Mouse (Mus musculus) G1E (cell line): ENCODE data around the gene Rab31. TPM values are rescaled to one million over a fixed set of nuclear protein-coding genes. Genes with fewer than 3 reads are reported as not detected.

Experiments
- ATAC-seq: 2 replicates; pipeline ENCODE4 v1.8.0; 2016; ENCODE audit warnings: mild to moderate bottlenecking; ENCODE audit not compliant: insufficient number of reproducible peaks, poor library complexity, low FRiP score, severe bottlenecking; ENCODE audit errors: extremely low read depth
- DNase-seq: peaks from one replicate; pipeline ENCODE4 v3.0.0; 2012; ENCODE audit warnings: low spot score
- H3K27me3 ChIP-seq: 2 replicates; pipeline ENCODE4 v1.6.1; 2012; ENCODE audit warnings: mild to moderate bottlenecking, low read length, inconsistent platforms; ENCODE audit not compliant: insufficient read depth
- H3K36me3 ChIP-seq: replicated peaks from 2 replicates; pipeline ENCODE3; 2012; ENCODE audit warnings: mild to moderate bottlenecking, inconsistent platforms
- H3K4me1 ChIP-seq: 2 replicates; pipeline ENCODE4 v1.6.1; 2012; ENCODE audit warnings: low read depth, low read length, inconsistent platforms, mixed read lengths; ENCODE audit not compliant: insufficient read depth
- H3K4me3 ChIP-seq: 2 replicates; pipeline ENCODE4 v1.5.1; 2012; ENCODE audit warnings: low read depth, mild to moderate bottlenecking, inconsistent platforms, low read length, moderate library complexity, mixed read lengths
- H3K9me3 ChIP-seq: replicated peaks from 2 replicates; pipeline ENCODE4 v1.6.1; 2012; ENCODE audit warnings: inconsistent platforms
- CTCF ChIP-seq: IDR thresholded peaks from 2 replicates; pipeline ENCODE4 v1.5.1; 2012; ENCODE audit warnings: low read depth, low read length, inconsistent platforms, mixed read lengths
- GATA1 ChIP-seq: IDR thresholded peaks from 2 replicates; pipeline ENCODE4 v1.6.1; 2012; ENCODE audit warnings: borderline replicate concordance, low read length, inconsistent platforms, mixed read lengths
- GATA2 ChIP-seq: IDR thresholded peaks from 2 replicates; pipeline ENCODE4 v1.6.1; 2012; ENCODE audit warnings: low read depth, low read length, inconsistent platforms, borderline replicate concordance
- POLR2AphosphoS5 ChIP-seq: IDR thresholded peaks from 2 replicates; pipeline ENCODE4 v1.6.1; 2012; ENCODE audit warnings: low read depth, low read length, inconsistent platforms; ENCODE audit not compliant: insufficient replicate concordance
- TAL1 ChIP-seq: conservative IDR thresholded peaks from 2 replicates; pipeline ENCODE4 v1.6.1; 2012; ENCODE audit warnings: low read depth, low read length, inconsistent platforms, mixed read lengths
- polyA plus RNA-seq: library from polyadenylated mRNA; stranded (reverse); fragments of >175 nt; gene quantifications from 2 replicates; pipeline ENCODE4 v1.2.3, GENCODE M21; 2012
- total RNA-seq, 2 experiments: library from RNA; stranded (forward) in 1 of 2; stranded (reverse) in 1 of 2; fragments of 200-1000 nt in 1 of 2; fragments of >200 nt in 1 of 2; fragmentation: Nextera tagmentation in 1 of 2; gene quantifications; 2 replicates each; pipeline ENCODE4 v1.2.3; 2014 to 2017

Gene Rab31
- total and polyA plus RNA-seq, 3 experiments = 0.20 to 1.7 (median 1.6) TPM

DNA sequence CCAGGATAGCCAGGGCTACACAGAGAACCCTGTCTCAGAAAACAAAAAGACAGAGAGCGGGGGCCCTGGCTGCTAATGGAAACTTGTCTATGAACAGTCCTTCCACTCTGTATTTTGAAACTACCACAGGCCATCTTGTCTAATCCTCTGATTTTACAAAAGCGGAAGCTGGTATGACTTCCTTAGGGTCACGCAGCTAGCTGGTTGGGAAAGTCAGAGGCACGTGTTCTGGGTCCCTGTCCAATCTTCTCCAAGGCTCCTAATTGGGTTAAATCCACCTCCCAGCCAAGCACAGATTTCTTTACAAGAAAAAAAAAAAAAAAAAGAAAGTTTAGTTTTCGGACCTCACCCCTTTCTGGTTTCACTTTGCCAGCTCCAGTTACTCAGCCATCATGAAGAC, 45.8 kb downstream of the Rab31 start:
- ATAC-seq (no peak), DNase-seq (no peak)
- Histone ChIP-seq H3K4me3 (no peak overlapping the region), H3K27me3 (0 out of 2 replicates have a peak, but pooled peaks cover 2% of the 10 kb centered on the region), H3K4me1 (no peaks in the 10 kb centered on the region), H3K36me3 (no peaks in the 10 kb centered on the region), H3K9me3 (no peaks in the 10 kb centered on the region)
- TF ChIP-seq CTCF (no peak), POLR2AphosphoS5 (no peak), GATA1 (no peak), GATA2 (no peak), TAL1 (no peak)

DNA sequence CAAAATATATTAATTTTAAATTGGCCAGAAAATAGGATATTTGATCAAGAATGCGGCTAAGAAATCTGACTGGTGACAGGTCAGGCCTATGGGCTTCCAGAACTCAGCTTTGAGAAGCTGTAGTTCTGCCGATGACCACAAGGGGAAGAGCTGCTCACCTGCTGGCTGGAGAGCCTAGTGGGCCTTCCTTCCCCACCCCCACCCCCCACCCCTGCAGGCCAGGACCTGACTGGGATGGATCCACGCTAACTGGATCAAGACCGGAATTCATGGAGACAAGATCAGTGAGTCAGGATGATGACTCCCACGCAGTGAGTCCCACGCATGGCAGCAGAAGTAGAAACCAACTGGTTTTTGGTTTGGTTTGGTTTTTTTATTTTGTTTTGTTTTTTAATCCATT, 46.3 kb downstream of the Rab31 start:
- H3K36me3 ChIP-seq = no peaks in the 10 kb centered on the region
- H3K4me1 ChIP-seq = no peaks in the 10 kb centered on the region
- no peaks in the 10 kb centered on the region for H3K9me3 ChIP-seq
- DNase-seq (peak; percentile 10), ATAC-seq (no peak)
- H3K27me3 ChIP-seq = 0 out of 2 replicates have a peak, but pooled peaks cover 2% of the 10 kb centered on the region
- TF ChIP-seq GATA1 = no peak
- no peak for TF ChIP-seq POLR2AphosphoS5
- no peak for TF ChIP-seq GATA2
- TF ChIP-seq CTCF = peak; percentile 27; the same call in 1 of the 2 replicates
- TF ChIP-seq TAL1 = no peak
- H3K4me3 ChIP-seq = no peak overlapping the region

DNA sequence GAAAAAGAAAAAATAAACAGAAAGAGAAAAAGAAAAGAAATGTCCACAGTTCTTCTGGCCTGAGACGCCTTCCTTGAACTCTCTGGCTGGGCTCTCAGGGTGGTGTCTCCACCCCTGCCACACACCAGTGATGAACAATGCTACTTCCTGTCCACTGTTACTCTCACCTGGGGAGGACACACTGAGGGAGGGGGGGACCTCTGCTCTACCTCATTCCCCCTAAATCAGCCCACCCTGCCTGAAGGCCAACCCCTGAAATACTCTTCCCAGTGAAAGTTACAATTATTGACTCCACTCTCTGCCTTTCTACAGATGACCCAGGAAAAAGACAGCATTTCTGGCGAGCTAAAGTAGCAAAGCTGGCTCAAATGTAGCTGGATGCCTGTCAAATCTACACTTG, 46.7 kb downstream of the Rab31 start:
- no peaks in the 10 kb centered on the region for H3K4me1 ChIP-seq
- no peaks in the 10 kb centered on the region for H3K36me3 ChIP-seq
- H3K27me3 ChIP-seq = 0 out of 2 replicates have a peak, but pooled peaks cover 2% of the 10 kb centered on the region
- ATAC-seq (no peak), DNase-seq (no peak)
- no peak for TF ChIP-seq POLR2AphosphoS5
- TF ChIP-seq CTCF = no peak
- TF ChIP-seq GATA1 = no peak
- no peak for TF ChIP-seq TAL1
- H3K4me3 ChIP-seq = no peak overlapping the region
- H3K9me3 ChIP-seq = no peaks in the 10 kb centered on the region

DNA sequence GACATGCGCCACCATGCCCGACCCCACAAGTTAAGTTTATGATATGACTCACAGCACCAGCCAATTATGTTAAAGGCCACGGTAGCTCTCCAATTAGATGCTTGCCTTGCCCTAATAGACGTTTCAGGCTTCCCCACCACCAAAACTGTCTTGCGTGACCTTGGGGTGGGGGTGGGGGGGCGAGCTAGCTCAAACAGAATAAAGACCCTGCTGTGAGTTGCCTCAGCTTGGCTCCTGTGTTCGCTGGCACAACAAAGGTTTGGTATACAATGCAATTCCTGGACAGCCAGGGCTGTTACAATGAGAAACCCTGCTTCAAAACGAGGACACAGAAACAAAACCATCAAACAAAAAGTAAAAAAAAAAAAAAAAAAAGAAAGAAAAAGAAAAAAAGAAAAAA, 47.2 kb downstream of the Rab31 start:
- H3K4me1 ChIP-seq = no peaks in the 10 kb centered on the region
- no peak overlapping the region for H3K4me3 ChIP-seq
- H3K27me3 ChIP-seq = 0 out of 2 replicates have a peak, but pooled peaks cover 2% of the 10 kb centered on the region
- TF ChIP-seq TAL1 (no peak), GATA2 (no peak), GATA1 (no peak), CTCF (no peak)
- DNase-seq (no peak), ATAC-seq (no peak)
- H3K9me3 ChIP-seq = no peaks in the 10 kb centered on the region
- H3K36me3 ChIP-seq = no peaks in the 10 kb centered on the region

DNA sequence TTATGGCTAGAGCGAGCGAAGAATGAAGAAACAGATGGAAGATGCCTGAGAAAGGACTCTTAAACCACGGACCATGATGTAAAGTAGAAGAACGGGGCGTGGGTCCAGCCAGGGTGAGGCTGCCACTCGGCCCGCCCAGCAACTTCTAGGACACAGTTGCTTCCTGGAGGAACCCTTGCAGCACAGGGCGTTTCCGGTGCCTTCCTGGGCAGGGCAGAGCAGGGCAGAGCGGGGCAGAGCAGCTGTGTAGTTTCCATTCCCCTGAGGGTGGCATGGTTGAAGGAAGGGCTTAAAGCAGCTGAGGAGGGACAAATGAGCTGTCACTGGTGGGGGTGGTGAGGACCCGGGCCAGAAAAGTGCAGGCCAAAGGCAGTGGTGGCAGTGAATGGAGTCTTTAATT, 48.3 kb downstream of the Rab31 start:
- TF ChIP-seq POLR2AphosphoS5 = no peak
- no peak for DNase-seq

DNA sequence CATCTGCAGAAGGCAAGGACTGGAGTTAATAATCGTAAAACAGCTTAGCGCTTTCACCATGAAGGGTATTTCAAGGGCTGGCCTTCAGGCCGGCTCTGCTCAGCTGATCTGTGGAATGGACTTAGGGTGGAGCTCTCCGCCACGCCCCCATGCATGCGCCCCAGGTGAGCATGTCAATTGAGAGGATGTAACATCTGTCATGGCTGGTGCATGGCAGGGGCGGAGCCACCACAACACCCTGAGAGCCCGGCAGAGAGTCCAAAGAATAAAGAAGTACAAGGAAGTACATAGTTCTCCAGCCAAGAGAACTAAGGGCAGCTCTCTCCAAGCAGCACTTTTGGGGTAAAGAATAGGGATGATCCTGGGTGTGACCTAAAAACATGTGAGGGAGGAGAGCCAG, 48.9 kb downstream of the Rab31 start:
- ATAC-seq = no peak
- no peaks in the 10 kb centered on the region for H3K4me1 ChIP-seq
- no peaks in the 10 kb centered on the region for H3K36me3 ChIP-seq
- no peak for DNase-seq
- H3K27me3 ChIP-seq = 0 out of 2 replicates have a peak, but pooled peaks cover 2% of the 10 kb centered on the region
- no peaks in the 10 kb centered on the region for H3K9me3 ChIP-seq
- no peak for TF ChIP-seq GATA1
- TF ChIP-seq GATA2 = no peak
- TF ChIP-seq TAL1 = no peak
- no peak for TF ChIP-seq POLR2AphosphoS5
- TF ChIP-seq CTCF = no peak
- H3K4me3 ChIP-seq = no peak overlapping the region

More for the DNA sequence above, 48.3 kb downstream of the Rab31 start:
- Histone ChIP-seq H3K9me3 (no peaks in the 10 kb centered on the region), H3K4me1 (no peaks in the 10 kb centered on the region), H3K36me3 (no peaks in the 10 kb centered on the region), H3K4me3 (no peak overlapping the region), H3K27me3 (0 out of 2 replicates have a peak, but pooled peaks cover 2% of the 10 kb centered on the region)
- ATAC-seq = no peak

DNA sequence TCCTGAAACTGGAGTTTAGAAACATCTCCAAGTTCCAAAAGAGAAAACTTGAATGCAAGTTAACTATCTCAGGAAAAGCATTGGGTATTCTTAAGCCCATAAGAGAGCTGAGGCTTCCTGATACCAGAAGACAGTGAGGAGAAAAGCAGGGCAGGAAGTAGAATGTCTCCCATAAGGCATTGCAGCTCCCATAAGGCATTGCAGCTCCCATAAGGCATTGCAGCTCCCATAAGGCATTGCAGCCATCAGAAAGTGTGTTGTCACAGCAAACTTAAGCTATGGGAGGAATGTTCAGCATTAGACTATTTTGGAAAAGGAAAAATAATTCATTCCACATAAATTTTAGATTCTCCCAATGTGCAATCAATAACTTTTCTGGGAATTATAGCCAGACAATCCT, 51.2 kb downstream of the Rab31 start:
- Histone ChIP-seq H3K4me3 (no peak overlapping the region), H3K9me3 (no peaks in the 10 kb centered on the region), H3K36me3 (no peaks in the 10 kb centered on the region), H3K4me1 (peaks cover 6% of the 10 kb centered on the region), H3K27me3 (no peaks in the 10 kb centered on the region)
- DNase-seq = no peak
- ATAC-seq = no peak
- TF ChIP-seq TAL1 = no peak
- TF ChIP-seq CTCF = no peak
- TF ChIP-seq GATA2 = no peak
- TF ChIP-seq POLR2AphosphoS5 = no peak
- TF ChIP-seq GATA1 = no peak
